Mouse (Mus musculus): ENCODE measurements around the gene Arvcf. TPM values are rescaled to one million over a fixed set of nuclear protein-coding genes. Genes with fewer than 3 reads are reported as not detected.
A peak's percentile ranks its signal among the peaks of the same experiment; 100 is the strongest.

Gene Arvcf
- total RNA-seq, 2 experiments from 2014 or later = 17.9 to 21.6 TPM

DNA sequence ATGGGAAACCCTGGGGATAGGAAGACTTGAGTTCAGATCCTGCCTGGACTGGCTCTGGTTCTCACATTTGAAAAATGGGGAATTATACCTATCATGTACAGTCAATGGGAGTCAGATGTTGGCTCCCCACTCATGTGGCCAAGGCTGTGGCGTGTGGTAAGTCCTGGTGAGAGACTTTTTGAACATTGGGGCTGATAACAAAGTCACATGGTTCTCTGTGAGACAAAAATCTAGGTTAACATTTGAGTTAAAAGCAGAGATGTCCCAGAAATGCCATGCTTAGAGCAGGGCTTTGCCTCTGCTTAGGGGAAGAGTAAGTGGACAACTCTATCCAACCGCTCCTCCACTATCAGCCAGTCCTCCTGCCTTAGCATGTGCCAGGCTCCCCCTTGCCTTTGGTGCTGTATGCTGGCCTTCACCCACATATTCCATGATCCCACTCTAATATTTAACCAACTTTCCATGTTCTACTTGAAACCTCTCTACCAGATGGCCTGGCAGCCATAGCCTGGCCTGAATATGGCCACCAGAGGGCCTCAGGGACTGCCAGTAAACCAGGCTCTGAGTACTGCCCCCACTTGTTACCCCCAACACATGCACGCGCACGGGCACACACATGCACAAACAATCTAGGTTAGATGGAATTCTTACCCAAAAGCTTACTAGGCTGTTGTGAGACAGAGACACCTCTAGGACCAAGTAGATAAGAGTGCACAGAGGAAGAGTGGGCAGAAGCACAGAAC, 3.5 kb downstream of the Arvcf start:
- intact Hi-C loops (cut with DNase I) = loop anchor here (1.0 to 5.0 kb wide), 2 partner anchors 41 to 55 kb away; no protein-coding TSS in a partner anchor
- DNase-seq = peak; percentile 39 to 65

DNA sequence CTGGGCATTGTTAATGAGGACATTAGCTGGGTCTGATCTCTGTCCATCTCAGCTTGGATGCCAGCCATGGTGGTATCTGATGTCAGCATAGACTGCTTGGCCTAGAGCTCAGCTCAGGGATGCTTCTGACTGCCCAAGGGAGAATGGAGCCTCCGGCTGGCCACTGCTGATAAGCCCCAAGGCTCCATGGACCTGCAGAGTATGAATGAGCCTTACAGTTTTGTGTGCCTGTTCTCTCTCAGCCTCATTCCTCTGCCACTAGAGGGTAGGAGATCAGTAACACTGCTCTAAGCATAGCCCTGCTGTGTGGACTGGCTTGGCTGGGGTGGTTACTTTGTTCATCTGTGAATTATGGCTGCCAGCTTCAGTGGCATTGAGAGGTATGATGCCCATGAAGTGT, 5.1 kb downstream of the Arvcf start:
- intact Hi-C loops (cut with DNase I) = loop anchor here (5.0 kb wide), 1 partner anchor 39 kb away; no protein-coding TSS in a partner anchor

DNA sequence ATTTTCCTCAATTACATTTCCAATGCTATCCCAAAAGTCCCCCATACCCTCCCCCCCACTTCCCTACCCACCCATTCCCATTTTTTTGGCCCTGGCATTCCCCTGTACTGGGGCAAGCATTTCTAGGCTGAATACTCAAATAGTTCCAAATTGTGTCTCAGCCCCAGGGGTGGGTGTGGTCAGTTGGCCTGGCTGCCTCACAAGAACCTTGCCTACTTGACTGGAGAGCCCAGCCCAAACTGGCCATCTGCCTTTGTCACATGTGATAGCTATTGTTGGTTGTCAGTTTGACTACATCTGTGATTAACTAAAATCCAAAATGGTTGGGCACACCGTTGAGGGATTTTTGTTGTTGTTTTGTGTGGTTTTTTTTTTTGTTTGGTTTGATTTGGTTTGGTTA, 9.0 kb downstream of the Arvcf start:
- peak; percentile 21 to 35 for DNase-seq
- intact Hi-C loops (cut with DNase I) = no loop called here

More for the DNA sequence above, 5.1 kb downstream of the Arvcf start:
- no peak for DNase-seq

DNA sequence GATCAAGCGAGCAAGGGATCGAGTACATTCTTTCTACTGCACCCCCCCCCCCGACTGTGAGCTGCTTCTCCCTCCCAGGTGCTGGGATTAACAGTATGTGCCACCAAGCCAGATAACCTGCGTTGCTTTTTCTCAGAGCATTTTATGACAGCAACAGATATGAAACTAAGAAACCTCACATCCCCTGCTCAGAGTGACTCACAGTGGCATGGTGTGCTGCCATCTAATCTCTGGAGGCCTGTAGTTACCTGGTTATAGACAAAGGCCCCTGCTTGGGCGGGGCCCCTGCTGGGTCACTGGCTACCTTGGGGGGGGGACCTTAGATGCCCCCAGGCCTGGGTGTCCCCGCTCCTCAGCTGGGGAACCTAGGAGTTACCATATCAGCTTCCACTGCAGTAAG, 10.0 kb downstream of the Arvcf start:
- DNase-seq = no peak
- intact Hi-C loops (cut with DNase I) = no loop called here

DNA sequence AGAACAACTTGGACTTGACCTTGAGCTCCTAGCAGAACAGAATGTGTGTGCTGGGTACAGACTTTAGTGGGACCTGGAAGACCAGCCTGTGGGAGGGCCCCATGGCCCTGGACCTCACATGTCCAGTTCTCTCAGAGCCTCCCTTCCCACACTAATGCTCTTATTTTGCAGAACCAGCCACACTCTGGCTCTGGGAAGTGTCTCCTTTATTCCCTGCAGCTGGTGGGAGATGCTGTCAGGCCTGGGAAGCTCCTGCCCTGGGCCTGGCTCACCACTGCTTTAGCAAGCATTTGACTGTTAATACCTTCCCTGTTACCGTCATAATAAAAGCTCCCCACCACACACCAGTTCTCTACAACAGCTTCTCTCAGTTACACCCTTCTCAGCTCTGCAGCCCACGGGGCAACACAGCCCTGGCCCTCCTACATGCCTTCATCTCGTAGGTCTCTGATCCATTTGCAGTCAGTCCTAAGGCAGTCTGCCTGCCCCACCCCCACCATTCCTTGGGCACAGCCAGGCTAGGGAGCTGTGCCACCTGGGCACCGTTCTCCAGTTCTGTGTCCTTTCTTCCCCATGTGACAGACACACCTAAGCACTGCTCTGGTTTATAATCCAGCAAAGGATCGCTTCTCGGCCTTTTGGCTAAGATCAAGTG, 12.3 kb downstream of the Arvcf start:
- no peak for DNase-seq
- intact Hi-C loops (cut with DNase I) = no loop called here

DNA sequence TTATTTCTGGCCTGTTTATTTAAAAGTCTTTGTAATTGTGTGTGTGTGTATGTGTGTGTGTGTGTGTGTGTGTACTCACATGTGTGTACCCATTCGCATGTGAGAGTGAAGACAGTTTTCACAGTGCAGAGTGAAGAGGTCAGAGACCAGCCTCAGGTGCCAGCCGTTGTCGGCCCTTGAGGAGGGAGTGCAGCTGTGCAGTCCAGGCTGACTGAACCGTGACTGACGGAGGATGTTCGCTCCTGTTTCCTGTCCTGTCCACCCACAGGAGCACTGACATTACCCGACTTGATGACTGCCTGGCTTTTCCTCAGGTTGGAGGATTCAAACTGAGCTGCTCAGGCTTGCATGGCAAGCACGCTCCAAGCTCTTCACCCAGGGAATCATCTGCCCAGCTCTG, 15.0 kb downstream of the Arvcf start:
- intact Hi-C loops (cut with DNase I) = no loop called here
- no peak for DNase-seq

DNA sequence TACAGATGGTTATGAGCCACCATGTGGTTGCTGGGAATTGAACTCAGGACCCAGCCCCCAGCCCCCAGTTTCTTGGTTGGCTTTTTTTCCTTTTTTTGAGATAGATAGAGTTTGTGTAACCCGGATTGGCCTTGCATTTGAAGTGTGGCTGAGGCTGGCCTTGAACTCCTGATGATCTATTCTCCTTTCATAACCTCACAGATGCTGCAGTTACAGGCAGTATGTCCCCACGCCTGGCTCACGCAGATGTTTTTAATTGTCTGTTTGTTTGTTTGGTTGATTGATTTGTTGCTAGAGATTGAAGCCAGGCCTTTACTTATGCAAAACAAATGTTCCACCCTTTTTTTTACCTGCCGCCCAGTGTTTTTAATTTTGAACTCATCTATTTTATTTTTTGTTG, 18.9 kb downstream of the Arvcf start:
- DNase-seq = no peak
- intact Hi-C loops (cut with DNase I) = no loop called here

DNA sequence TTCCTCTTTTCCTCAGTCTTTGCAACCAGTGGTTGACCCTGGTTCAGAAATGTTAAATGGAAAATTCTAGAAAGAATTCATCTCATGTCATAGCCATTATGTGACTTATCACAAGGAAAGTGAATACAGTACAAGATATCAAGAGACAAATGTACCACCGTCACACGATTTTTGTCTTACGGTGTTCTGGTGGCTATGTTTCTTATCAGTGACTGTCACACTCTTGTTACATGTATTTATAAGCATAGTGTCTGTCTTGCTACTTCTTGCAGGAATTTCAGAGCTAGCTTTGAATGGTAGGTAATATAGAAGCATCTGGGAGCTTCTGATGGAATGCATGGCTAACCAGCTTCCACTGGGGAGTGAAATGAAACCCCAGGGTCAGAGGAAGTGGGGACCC, 22.2 kb downstream of the Arvcf start:
- DNase-seq = no peak
- intact Hi-C loops (cut with DNase I) = no loop called here

DNA sequence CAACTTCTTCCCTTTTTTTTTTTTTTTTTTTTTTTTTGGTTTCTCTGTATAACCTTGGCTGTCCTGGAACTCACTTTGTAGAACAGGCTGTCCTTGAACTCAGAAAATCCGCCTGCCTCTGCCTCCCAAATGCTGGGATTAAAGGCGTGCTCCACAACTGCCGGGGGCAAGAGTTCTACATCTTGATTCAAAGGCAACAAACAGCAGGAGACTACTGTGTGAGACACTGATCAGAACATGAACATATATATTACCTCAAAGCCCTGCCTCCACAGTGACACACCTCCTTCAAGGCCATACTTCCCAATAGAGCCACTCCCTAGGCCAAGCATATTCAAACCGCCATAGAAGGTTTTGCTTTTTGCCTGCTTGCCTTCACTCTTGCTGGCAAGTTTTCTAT, 25.6 kb downstream of the Arvcf start:
- intact Hi-C loops (cut with DNase I) = no loop called here
- no peak for DNase-seq

DNA sequence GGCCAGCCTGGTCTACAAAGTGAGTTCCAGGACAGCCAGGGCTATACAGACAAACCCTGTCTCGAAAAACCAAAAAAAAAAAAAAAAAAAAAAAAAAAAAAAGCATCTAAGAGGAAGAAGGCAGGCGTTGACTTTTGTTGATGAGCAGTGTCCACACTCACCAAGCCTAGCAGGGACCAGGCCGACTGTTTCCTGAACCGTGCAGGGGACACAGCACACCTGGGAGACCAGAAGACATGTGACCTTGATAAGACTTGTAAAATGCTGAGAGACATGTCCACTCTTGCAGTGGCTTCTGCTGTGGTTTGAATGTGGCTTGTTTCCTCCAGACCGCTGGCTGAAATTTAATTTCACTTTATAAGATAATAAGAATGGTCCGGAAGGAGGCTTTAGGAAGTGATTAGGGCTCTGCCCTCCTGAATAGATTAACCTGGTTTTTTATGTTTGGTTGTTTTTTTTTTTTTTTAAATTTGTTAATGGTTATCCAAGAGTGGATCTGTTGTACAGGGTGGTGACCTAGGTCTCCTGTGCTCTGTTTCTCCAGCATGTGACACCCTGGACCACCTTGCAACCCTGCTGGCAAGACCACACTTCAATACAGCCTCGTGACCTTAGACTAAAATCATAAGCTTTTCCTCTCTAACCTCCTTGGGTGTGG, 28.4 kb downstream of the Arvcf start:
- intact Hi-C loops (cut with DNase I) = no loop called here
- DNase-seq = no peak

DNA sequence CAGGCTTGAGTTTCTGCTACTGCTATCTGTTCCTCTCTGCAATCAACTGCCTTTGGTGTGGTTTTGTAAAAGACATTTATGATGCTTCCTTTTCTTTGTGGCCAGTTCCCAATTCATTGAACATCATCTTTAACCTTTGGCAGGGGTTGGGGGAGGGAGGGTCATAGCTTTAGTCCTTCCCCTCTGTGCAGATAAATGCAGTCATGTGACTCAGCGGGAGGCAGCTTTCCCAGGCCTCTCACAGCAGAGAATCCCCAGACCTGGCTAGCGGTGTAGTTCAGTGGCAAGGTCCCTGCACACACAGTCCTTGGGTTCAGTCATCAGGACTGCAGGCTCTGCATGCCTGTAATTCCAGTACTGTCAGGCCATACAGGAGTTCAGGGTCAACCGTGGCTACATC, 29.2 kb downstream of the Arvcf start:
- DNase-seq = no peak
- intact Hi-C loops (cut with DNase I) = no loop called here

DNA sequence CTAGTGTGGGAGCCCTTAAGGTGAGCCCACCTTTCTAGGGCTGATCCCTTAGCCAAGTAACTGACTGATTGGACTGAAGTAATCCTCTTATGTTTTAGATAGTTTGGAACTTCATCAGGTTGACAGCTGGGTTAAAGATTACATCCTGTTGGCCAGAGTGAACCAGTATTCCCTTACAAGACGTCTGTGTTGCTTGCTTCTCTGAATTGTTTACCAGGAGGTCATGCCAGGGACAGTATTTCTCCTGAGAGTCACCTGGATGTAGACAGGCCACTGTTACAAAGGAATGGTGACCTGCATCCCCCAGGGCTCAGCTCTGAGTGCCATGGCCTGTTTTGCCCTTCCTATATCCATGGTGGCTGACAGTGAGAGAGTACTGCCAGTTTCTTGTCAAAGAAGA, 30.5 kb downstream of the Arvcf start:
- no peak for DNase-seq
- intact Hi-C loops (cut with DNase I) = no loop called here

DNA sequence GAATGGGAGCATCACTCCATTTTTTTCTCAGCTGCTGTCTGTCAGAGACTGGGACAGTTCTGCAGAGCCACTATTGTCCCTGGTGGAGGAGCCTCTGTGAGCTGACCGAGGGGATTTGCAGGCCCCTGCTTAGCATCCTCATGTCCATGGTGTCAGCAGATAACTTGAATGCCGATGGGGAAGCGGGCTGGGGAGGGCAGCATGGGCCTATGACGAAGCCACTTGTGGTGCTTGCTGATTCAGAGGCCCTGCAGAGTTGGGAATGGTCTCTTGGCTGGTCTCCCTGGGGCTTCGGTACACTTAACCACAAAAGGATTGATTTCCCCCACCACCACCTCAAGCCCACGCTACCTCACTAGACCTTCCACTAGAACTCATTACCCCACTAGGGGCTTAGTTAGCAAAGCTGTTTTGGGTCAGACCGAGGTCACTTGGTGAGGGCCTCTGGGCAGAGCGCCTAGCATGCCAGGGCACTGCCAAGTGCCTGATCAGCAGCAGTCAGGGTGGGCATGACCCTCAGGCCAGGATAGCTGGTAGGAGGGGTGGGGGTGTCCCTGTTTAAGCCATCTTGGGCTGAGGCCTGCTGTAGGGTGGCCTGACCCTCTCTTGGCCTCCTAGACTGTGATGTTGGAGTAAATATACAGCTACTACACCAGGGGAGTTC, 31.5 kb downstream of the Arvcf start:
- DNase-seq = no peak

DNA sequence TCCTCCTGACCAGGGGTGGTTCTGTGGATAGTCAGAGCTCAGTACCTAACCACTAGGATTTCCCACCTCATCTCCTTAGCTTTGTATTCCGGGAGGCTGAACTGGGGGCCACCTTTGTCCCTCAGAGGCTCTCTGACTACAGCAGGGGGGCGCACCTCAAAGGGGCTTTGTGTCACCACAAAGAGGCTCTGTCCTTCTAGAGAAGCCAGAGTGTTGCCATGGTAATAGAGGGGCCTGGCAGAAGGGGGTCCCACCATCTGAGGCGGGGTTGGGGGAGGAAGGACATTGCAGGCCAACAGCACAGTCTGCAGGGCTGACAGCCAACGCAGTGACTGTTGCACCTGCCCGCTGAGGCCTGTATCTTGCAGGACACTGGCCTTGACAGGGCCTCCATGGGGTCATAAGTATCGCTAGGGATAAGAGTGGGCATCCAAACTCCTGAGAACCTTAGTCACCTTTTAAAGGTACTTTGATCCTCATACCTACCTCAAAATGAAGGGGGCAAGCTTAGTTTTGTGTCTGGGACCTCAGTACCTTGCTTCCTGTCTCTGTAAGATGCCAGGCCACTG, 32.6 kb downstream of the Arvcf start:
- intact Hi-C loops (cut with DNase I) = no loop called here
- no peak for DNase-seq

More for the DNA sequence above, 31.5 kb downstream of the Arvcf start:
- intact Hi-C loops (cut with DNase I) = no loop called here

DNA sequence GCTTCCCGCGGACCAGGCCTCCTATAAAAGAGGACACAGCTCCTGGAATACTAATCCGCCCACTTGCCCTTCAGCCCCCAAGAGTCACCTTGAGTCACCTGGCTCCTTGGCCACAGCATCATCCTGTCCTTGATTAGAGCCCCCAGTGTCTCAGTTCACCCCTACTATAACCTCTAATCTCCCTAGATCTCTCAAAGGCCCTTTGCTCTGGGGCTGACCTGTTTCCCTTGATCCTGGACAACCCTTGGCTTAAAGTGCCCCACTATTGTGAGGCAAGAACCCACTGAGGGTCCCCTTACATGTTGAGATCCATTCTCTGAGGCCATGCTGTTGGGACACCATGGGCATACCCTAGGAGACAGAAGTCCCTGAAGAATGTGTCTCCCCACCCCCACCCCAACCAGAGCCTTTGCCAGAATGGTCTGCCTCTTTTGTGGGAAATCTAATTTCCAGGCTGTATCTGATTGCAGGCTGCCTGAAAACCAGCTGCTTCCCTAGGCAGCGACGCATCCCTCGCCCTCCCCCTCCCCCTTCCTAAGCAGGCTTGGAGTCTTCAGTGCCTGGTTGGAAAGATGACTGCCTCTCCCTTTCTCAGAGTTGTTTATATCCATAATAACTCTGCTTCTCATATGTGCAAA, 33.8 kb downstream of the Arvcf start:
- intact Hi-C loops (cut with DNase I) = no loop called here
- no peak for DNase-seq

DNA sequence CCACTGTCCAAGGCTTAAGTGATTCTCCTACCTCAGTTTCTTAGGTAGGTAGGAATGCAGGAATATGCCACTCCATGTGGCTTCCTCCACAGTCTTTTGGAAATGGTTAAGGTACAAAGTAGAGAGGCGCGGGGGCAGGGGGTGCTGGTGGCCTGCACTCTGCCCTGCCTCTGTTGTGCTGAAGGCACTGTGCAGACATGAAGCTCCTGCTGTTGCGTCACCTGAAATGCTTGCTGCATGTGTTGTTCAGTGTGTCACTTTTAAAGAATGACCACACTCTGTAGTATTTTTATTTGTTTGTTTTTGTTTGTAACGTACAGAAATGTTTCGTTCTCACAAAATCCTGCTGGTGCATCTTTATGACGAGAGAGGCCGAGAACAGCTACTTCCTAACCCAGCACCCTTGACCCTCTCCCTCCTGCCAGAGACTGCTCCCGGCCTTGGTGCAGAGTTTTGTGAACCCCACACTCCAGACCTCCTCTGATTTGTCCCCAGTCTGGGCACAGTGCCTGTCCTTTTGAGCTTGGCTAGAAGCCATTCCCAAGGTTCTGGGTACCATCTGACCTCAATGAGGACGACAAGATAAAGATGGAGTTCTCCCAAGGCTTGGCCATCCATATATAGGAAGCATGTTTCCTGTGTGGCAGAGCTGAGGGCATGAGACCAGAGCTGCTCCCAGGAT, 35.2 kb downstream of the Arvcf start:
- DNase-seq = peak; percentile 51 to 70
- intact Hi-C loops (cut with DNase I) = no loop called here

DNA sequence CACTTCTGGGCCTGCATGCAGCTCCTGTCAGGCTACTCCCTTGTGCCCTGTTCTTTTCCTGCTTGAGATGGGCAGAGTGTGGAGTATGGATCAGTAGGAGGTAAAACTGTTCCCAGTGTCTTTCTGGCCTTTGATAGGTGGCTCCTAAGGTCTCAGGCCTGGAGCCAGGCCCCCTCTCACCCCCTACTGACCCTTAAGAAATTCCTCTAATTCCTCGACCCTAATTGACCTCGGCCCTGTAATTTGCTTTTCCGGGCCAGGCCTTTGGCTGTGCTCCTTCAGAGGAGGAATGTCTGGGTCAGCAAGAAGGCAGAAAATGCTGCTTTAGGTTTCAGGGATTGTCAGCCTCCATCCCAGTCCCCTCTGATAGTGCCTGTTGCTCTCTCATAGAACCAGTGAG, 35.8 kb downstream of the Arvcf start:
- intact Hi-C loops (cut with DNase I) = no loop called here
- DNase-seq = no peak

DNA sequence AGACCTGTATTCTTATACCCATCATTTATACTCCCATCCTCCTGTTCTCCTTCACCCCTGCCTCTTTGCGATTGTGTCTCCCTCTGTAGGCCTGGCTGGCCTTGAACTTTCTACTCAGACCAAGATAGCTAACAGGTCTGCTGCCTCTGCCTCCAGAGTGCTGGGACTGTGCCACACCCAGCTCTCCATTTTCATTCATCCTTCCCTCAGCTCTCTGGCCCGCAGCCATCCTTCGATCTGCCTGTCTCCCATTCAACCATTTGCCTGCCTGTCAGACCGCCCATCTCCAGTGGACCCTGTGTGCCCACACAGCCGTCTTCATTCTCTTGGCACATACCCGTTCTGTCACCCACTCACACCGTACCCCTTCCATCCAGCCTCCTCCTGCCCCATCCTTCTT, 36.2 kb downstream of the Arvcf start:
- intact Hi-C loops (cut with DNase I) = no loop called here
- no peak for DNase-seq

DNA sequence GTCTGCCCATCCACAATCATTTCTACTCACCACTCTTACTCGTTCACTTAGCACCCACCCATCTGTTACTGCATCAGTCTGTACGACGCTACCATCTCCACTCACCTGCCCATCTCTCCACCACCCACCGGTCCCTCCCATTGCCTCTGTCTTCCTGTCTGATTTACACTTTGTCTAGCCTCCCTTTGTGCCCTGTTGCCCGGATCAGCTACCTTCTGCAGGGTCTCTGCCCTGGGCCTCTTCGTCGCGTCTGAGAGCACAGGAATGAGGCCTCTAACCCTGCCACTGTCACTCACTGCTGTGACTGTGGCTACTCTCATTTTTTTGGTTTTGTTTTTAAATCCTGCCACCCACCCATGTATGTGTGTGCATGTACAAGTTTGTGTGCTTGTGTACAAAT, 36.7 kb downstream of the Arvcf start:
- intact Hi-C loops (cut with DNase I) = no loop called here
- DNase-seq = no peak

DNA sequence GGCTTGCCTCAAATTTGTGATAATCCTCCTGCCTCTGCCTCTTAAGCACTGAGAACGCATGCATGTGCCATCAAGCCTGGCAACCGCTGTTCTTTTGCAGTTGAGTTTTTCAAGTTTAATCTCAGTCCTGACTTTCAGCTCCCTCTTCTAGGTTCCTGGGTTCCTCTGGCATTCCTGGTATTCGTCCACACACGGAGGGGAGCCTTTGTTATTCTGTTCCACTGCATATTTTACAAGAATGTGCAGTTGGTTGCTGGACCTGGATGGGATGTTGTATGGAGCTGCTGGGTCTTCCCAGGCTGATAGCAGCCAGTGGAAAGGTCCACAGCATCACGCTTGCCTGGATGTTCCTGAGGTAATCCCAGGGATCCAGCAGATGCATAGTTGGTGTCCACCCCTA, 37.4 kb downstream of the Arvcf start:
- intact Hi-C loops (cut with DNase I) = no loop called here
- DNase-seq = no peak
